ENCODE assay signal across 14 mouse cellular contexts in genomic region chr5:77364443-77365038, GRCm38 (mm10). TPM values are rescaled to one million over a fixed set of nuclear protein-coding genes. Genes with fewer than 3 reads are reported as not detected.
A peak's percentile ranks its signal among the peaks of the same experiment; 100 is the strongest.
DNase-seq lines count a peak whose midpoint lies in the region; ATAC-seq lines count a peak whose summit lies in the region.
"Had no signal": no experiment of that assay in that cellular context is flagged by ENCODE, and none has a peak within 500 bp of the region (broad histone marks: within the 10 kb centered on the region; RNA-seq: fewer than 3 reads in every experiment).

No protein-coding gene starts in this region.

- no peak for ATAC-seq in heart, embryonic 15.5 days (replicated peaks; ENCODE audit: insufficient number of reproducible peaks, insufficient read depth, low FRiP score, low read depth)
- no peak for ATAC-seq in stomach, embryonic 15.5 days (ENCODE audit: insufficient read depth, low FRiP score, low read depth)
- ATAC-seq: activated CD4-positive, CD25-positive, alpha-beta regulatory T cell, adult 4 months had no signal

- no peak overlapping the region for H3K4me2 ChIP-seq in heart, embryonic 15.5 days
- no peak overlapping the region for H3K4me2 ChIP-seq in stomach, embryonic 15.5 days
- H3K4me2 ChIP-seq: hindbrain, embryonic 15.5 days; neural tube, embryonic 13.5 days had no signal

- no peaks in the 10 kb centered on the region for H3K9me3 ChIP-seq in heart, embryonic 15.5 days (replicated peaks)
- H3K9me3 ChIP-seq in stomach, embryonic 15.5 days, result no peaks in the 10 kb centered on the region
- H3K9me3 ChIP-seq: hindbrain, embryonic 15.5 days; neural tube, embryonic 13.5 days had no signal

- DNase-seq in heart, postnatal 36 days, result no peak
- DNase-seq in kidney, postnatal 10 days, result peak; percentile 53
- no peak for DNase-seq in kidney, adult 8-10 months
- peak; percentile 82 for DNase-seq in R1 (ENCODE audit: low read depth, low spot score)
- DNase-seq in natural killer cell, adult 2 months (ENCODE audit: low spot score in 2 of 2), result no peak
- DNase-seq: cerebellum, postnatal 10 days; gastrocnemius, postnatal 36 days; thymus, adult 18-20 months had no signal

- no peak overlapping the region for H3K4me3 ChIP-seq in heart, embryonic 15.5 days
- no peak overlapping the region for H3K4me3 ChIP-seq in stomach, embryonic 15.5 days (replicated peaks)
- H3K4me3 ChIP-seq: hindbrain, embryonic 15.5 days; neural tube, embryonic 13.5 days had no signal

- H3K27ac ChIP-seq in heart, embryonic 15.5 days, result peak overlapping the region; percentile 36; the same call in 1 of the 2 replicates
- H3K27ac ChIP-seq in stomach, embryonic 15.5 days, result peak overlapping the region; percentile 48; the same call in 1 of the 2 replicates
- H3K27ac ChIP-seq: hindbrain, embryonic 15.5 days; neural tube, embryonic 13.5 days had no signal

- H3K4me1 ChIP-seq in heart, embryonic 15.5 days (replicated peaks), result peaks cover 12% of the 10 kb centered on the region
- H3K4me1 ChIP-seq in stomach, embryonic 15.5 days, result peaks cover 15% of the 10 kb centered on the region
- H3K4me1 ChIP-seq: hindbrain, embryonic 15.5 days; neural tube, embryonic 13.5 days had no signal

- H3K27me3 ChIP-seq in heart, embryonic 15.5 days, result no peaks in the 10 kb centered on the region
- no peaks in the 10 kb centered on the region for H3K27me3 ChIP-seq in stomach, embryonic 15.5 days (replicated peaks)
- H3K27me3 ChIP-seq: hindbrain, embryonic 15.5 days; neural tube, embryonic 13.5 days had no signal

- WGBS in heart, embryonic 15.5 days, result 78% methylated on average over 3 of the region's 3 CpGs
- WGBS in stomach, embryonic 15.5 days, result 81% methylated on average over 3 of the region's 3 CpGs

- H3K9ac ChIP-seq in heart, embryonic 15.5 days, result no peak overlapping the region
- H3K9ac ChIP-seq in stomach, embryonic 15.5 days, result no peak overlapping the region
- H3K9ac ChIP-seq: hindbrain, embryonic 15.5 days; neural tube, embryonic 13.5 days had no signal

- intact Hi-C loops in heart, postnatal 36 days (cut with DNase I), result no loop called here

- no peaks in the 10 kb centered on the region for H3K36me3 ChIP-seq in heart, embryonic 15.5 days
- H3K36me3 ChIP-seq in stomach, embryonic 15.5 days, result no peaks in the 10 kb centered on the region
- H3K36me3 ChIP-seq: G1E; hindbrain, embryonic 15.5 days; neural tube, embryonic 13.5 days had no signal

RNA-seq across cellular contexts. Expression of gene Igfbp7, which starts 43.3 kb away (rescaled TPM):
- polyA plus RNA-seq in heart, embryonic 15.5 days (2015; fragmentation: Nextera tagmentation; extraction: Ambion mirVana), result 74.2 and 78.7 TPM in 2 replicates
- 100 to 1,000 TPM; 249 to 272 TPM for total RNA-seq in heart, postnatal 36 days (2021)
- 146 and 174 TPM in 2 replicates for polyA plus RNA-seq in stomach, embryonic 15.5 days (2015; fragmentation: Nextera tagmentation; extraction: Ambion mirVana)
- total RNA-seq: G1E had no signal
- polyA plus RNA-seq: G1E had no signal

RNA-seq across cellular contexts. Expression of gene Polr2b, which starts 54.6 kb away (rescaled TPM):
- polyA plus RNA-seq in heart, embryonic 15.5 days (2015; fragmentation: Nextera tagmentation; extraction: Ambion mirVana), result 32.7 and 39.2 TPM in 2 replicates
- total RNA-seq in heart, postnatal 36 days (2021), result 10 to 100 TPM; 34.8 to 38.3 TPM
- 52.1 and 56.3 TPM in 2 replicates for polyA plus RNA-seq in stomach, embryonic 15.5 days (2015; fragmentation: Nextera tagmentation; extraction: Ambion mirVana)

RNA-seq across cellular contexts. Expression of gene Noa1, which starts 54.7 kb away (rescaled TPM):
- 20.6 and 21.6 TPM in 2 replicates for polyA plus RNA-seq in heart, embryonic 15.5 days (2015; fragmentation: Nextera tagmentation; extraction: Ambion mirVana)
- 10 to 100 TPM; 20.4 to 23.1 TPM for total RNA-seq in heart, postnatal 36 days (2021)
- polyA plus RNA-seq in stomach, embryonic 15.5 days (2015; fragmentation: Nextera tagmentation; extraction: Ambion mirVana), result 32.0 and 32.2 TPM in 2 replicates

Comparison
In these comparisons a context has a peak if more than half of its experiments do, and no peak if none do; other contexts are left out.
1. DNase-seq: peak in kidney, postnatal 10 days (single experiment) and R1 (single experiment); none in heart, postnatal 36 days (0 of 2), kidney, adult 8-10 months (0 of 2) and natural killer cell, adult 2 months (0 of 2).